In genomic region chr8:119158628-119159027, GRCm38 (mm10) we compare ENCODE assay signal across 13 mouse cellular contexts.
DNase-seq lines count a peak whose midpoint lies in the region; ATAC-seq and TF ChIP-seq lines count a peak whose summit lies in the region.
"Had no signal": no experiment of that assay in that cellular context is flagged by ENCODE, and none has a peak within 500 bp of the region (broad histone marks: within the 10 kb centered on the region; RNA-seq: fewer than 3 reads in every experiment).

No protein-coding gene starts in this region.

- no peak overlapping the region for H3K4me2 ChIP-seq in heart, embryonic 11.5 days
- H3K4me2 ChIP-seq: kidney, embryonic 15.5 days; midbrain, embryonic 12.5 days had no signal

- ATAC-seq in heart, embryonic 11.5 days (replicated peaks; ENCODE audit: insufficient number of reproducible peaks, low FRiP score, low TSS enrichment): no peak

- H3K9ac ChIP-seq in heart, embryonic 11.5 days (ENCODE audit: low read depth, low read length): no peak overlapping the region
- H3K9ac ChIP-seq: kidney, embryonic 15.5 days; midbrain, embryonic 12.5 days had no signal

- no peak overlapping the region for H3K27ac ChIP-seq in left cerebral cortex, adult 2 months
- H3K27ac ChIP-seq in heart, embryonic 11.5 days (ENCODE audit: low read depth, low read length): no peak overlapping the region
- H3K27ac ChIP-seq: kidney, embryonic 15.5 days; midbrain, embryonic 12.5 days had no signal

- H3K27me3 ChIP-seq in heart, embryonic 11.5 days (ENCODE audit: control insufficient read depth, insufficient read depth, low read length): no peaks in the 10 kb centered on the region
- H3K27me3 ChIP-seq: CH12.LX; kidney, embryonic 15.5 days; midbrain, embryonic 12.5 days had no signal

- intact Hi-C loops in left cerebral cortex, postnatal 14 days (cut with DNase I): no loop called here
- intact Hi-C loops in left cerebral cortex, adult 2 months (cut with DNase I): loop anchor here (5.0 kb wide), 1 partner anchor 134 kb away; no protein-coding TSS in a partner anchor

- no peaks in the 10 kb centered on the region for H3K9me3 ChIP-seq in heart, embryonic 11.5 days (replicated peaks; ENCODE audit: control insufficient read depth, low read length)
- H3K9me3 ChIP-seq: kidney, embryonic 15.5 days; midbrain, embryonic 12.5 days had no signal

- H3K4me1 ChIP-seq in heart, embryonic 11.5 days (ENCODE audit: control insufficient read depth, insufficient read depth, low read length): no peaks in the 10 kb centered on the region
- H3K4me1 ChIP-seq: kidney, embryonic 15.5 days; midbrain, embryonic 12.5 days had no signal

- TF ChIP-seq CTCF in left cerebral cortex, adult 2 months (IDR thresholded peaks at IDR 0.05): no peak

- peak; percentile 40 to 66 for DNase-seq in left cerebral cortex, postnatal 14 days (ENCODE audit: low spot score in 2 of 2)
- no peak for DNase-seq in left cerebral cortex, adult 2 months (ENCODE audit: extremely low spot score in 1 of 2, low spot score in 2 of 2)
- DNase-seq in cerebellum, adult 18-20 months: peak; percentile 45 to 63
- peak; percentile 76 to 77 for DNase-seq in cerebellum, postnatal 25 days
- DNase-seq in layer of hippocampus, postnatal 36 days: peak; percentile 80 to 85
- no peak for DNase-seq in heart, adult 18-20 months
- DNase-seq: adrenal gland, postnatal 36 days; heart, postnatal 36 days had no signal

- WGBS in heart, embryonic 11.5 days (ENCODE audit: insufficient replicate concordance): 79% methylated on average over 5 of the region's 5 CpGs

- no peaks in the 10 kb centered on the region for H3K36me3 ChIP-seq in heart, embryonic 11.5 days (ENCODE audit: control insufficient read depth, insufficient read depth, low read length)
- H3K36me3 ChIP-seq: kidney, embryonic 15.5 days; midbrain, embryonic 12.5 days had no signal

- no peak overlapping the region for H3K4me3 ChIP-seq in left cerebral cortex, adult 2 months
- no peak overlapping the region for H3K4me3 ChIP-seq in heart, embryonic 11.5 days (ENCODE audit: low read depth, low read length)
- H3K4me3 ChIP-seq: erythroblast, embryonic 14.5 days; kidney, embryonic 15.5 days; midbrain, embryonic 12.5 days had no signal

Comparison
In these comparisons a context has a peak if more than half of its experiments do, and no peak if none do; other contexts are left out.
1. DNase-seq: peak in left cerebral cortex, postnatal 14 days (2 of 2), cerebellum, adult 18-20 months (2 of 2), cerebellum, postnatal 25 days (2 of 2) and layer of hippocampus, postnatal 36 days (2 of 2); none in left cerebral cortex, adult 2 months (0 of 2) and heart, adult 18-20 months (0 of 2).